8 mouse cellular contexts compared by ENCODE assay signal in the genomic region with DNA sequence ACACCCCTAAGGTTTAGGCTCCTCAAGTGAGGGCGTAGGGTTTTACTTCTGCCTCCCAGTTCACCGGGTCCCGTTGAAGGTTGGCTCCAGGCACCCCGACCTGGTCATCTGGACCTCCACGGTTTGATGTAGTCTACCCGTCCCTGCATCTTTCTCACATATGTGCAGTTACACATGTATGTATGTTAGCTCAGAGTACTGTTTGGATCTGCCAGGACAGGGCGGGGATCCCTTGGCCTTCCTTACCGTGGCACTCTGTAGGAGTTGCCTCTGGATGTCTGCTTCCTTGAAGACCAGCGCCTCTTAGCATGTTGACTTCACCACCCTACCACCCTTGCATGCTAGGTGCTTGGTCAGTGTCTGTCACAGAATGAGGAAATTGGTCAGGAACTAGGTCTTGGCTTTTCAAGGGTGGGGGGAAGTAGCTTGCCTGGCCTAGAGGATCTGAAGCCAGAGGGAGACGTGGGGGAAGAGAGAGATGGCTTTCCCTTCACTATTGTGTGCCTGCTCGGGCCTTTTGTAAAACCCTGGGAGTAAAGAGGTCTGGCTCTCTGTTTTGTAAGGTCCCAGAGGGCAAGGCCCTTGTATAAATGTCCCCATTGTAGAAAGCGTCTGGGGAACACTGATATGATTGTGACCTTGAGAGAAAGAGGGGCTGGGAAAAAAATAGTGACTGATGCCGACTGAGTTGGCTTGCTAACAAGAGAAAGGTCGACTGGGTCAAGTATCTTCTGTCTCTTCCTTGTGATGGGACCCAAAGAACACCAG. TPM values are rescaled to one million over a fixed set of nuclear protein-coding genes. Genes with fewer than 3 reads are reported as not detected.
DNase-seq lines count a peak whose midpoint lies in the region; ATAC-seq and TF ChIP-seq lines count a peak whose summit lies in the region.

No protein-coding gene starts in this region.

- no peak for TF ChIP-seq POLR2A in bone marrow macrophage, adult 2 months (IDR thresholded peaks at IDR 0.05; ENCODE audit: borderline replicate concordance, low read depth, low read length)

- peak overlapping the region; percentile 73 for H3K4me3 ChIP-seq in bone marrow macrophage, adult 2 months (ENCODE audit: insufficient read depth, low read length)
- H3K4me3 ChIP-seq in forebrain, embryonic 16.5 days (replicated peaks; ENCODE audit: low read length), result peak overlapping the region; percentile 64
- H3K4me3 ChIP-seq in intestine, postnatal 0 days (ENCODE audit: low read depth, low read length), result peak overlapping the region; percentile 73
- H3K4me3 ChIP-seq in lung, embryonic 14.5 days (ENCODE audit: low read depth, low read length), result peak overlapping the region; percentile 73
- H3K4me3 ChIP-seq in neural tube, embryonic 14.5 days (ENCODE audit: low read depth, low read length), result peak overlapping the region; percentile 70

- peak overlapping the region; percentile 93 for H3K27ac ChIP-seq in bone marrow macrophage, adult 2 months (ENCODE audit: insufficient read depth, low read depth, low read length)
- peak overlapping the region; percentile 97 for H3K27ac ChIP-seq in forebrain, embryonic 16.5 days (ENCODE audit: low read length)
- H3K27ac ChIP-seq in intestine, postnatal 0 days (ENCODE audit: low read depth, low read length), result peak overlapping the region; percentile 95
- H3K27ac ChIP-seq in lung, embryonic 14.5 days (ENCODE audit: low read depth), result peak overlapping the region; percentile 99
- H3K27ac ChIP-seq in neural tube, embryonic 14.5 days (ENCODE audit: low read depth, low read length), result peak overlapping the region; percentile 98

- H3K27me3 ChIP-seq in forebrain, embryonic 16.5 days (replicated peaks; ENCODE audit: control insufficient read depth, insufficient read depth, low read length), result no peaks in the 10 kb centered on the region
- no peaks in the 10 kb centered on the region for H3K27me3 ChIP-seq in intestine, postnatal 0 days (replicated peaks; ENCODE audit: control insufficient read depth, insufficient read depth, low read length)
- no peaks in the 10 kb centered on the region for H3K27me3 ChIP-seq in lung, embryonic 14.5 days (ENCODE audit: insufficient read depth, low read length)
- no peaks in the 10 kb centered on the region for H3K27me3 ChIP-seq in neural tube, embryonic 14.5 days (ENCODE audit: control insufficient read depth, insufficient read depth, low read length)

- 10% methylated on average over 14 of the region's 14 CpGs for WGBS in forebrain, embryonic 16.5 days
- WGBS in intestine, postnatal 0 days, result 6% methylated on average over 14 of the region's 14 CpGs
- 9% methylated on average over 14 of the region's 14 CpGs for WGBS in lung, embryonic 14.5 days
- WGBS in neural tube, embryonic 14.5 days, result 12% methylated on average over 14 of the region's 14 CpGs

- H3K36me3 ChIP-seq in forebrain, embryonic 16.5 days (ENCODE audit: control insufficient read depth, insufficient read depth), result no peaks in the 10 kb centered on the region; the same call in 1 of the 2 replicates
- no peaks in the 10 kb centered on the region for H3K36me3 ChIP-seq in intestine, postnatal 0 days (ENCODE audit: control insufficient read depth, insufficient read depth)
- H3K36me3 ChIP-seq in lung, embryonic 14.5 days (ENCODE audit: insufficient read depth), result 0 out of 2 replicates have a peak, but pooled peaks cover 7% of the 10 kb centered on the region
- H3K36me3 ChIP-seq in neural tube, embryonic 14.5 days (ENCODE audit: control insufficient read depth, insufficient read depth, low read length), result no peaks in the 10 kb centered on the region

- H3K4me2 ChIP-seq in forebrain, embryonic 16.5 days (ENCODE audit: low read length), result peak overlapping the region; percentile 80
- peak overlapping the region; percentile 77 for H3K4me2 ChIP-seq in intestine, postnatal 0 days (replicated peaks; ENCODE audit: low read depth)
- H3K4me2 ChIP-seq in lung, embryonic 14.5 days, result peak overlapping the region; percentile 73
- H3K4me2 ChIP-seq in neural tube, embryonic 14.5 days (ENCODE audit: low read depth, low read length), result peak overlapping the region; percentile 51

- H3K9ac ChIP-seq in forebrain, embryonic 16.5 days (replicated peaks; ENCODE audit: low read depth, low read length), result peak overlapping the region; percentile 87
- peak overlapping the region; percentile 83 for H3K9ac ChIP-seq in intestine, postnatal 0 days (ENCODE audit: low read depth, low read length)
- H3K9ac ChIP-seq in lung, embryonic 14.5 days, result peak overlapping the region; percentile 84
- H3K9ac ChIP-seq in neural tube, embryonic 14.5 days (replicated peaks; ENCODE audit: low read depth, low read length), result peak overlapping the region; percentile 85

- TF ChIP-seq CTCF in bone marrow macrophage, adult 2 months (IDR thresholded peaks at IDR 0.05; ENCODE audit: low read depth, low read length), result no peak
- TF ChIP-seq CTCF in intestine, postnatal 0 days (IDR thresholded peaks at IDR 0.05; ENCODE audit: low read depth), result no peak
- no peak for TF ChIP-seq CTCF in lung, embryonic 14.5 days (IDR thresholded peaks at IDR 0.05; ENCODE audit: low read depth)

- H3K4me1 ChIP-seq in bone marrow macrophage, adult 2 months (ENCODE audit: control insufficient read depth, insufficient read depth, low read length), result peaks cover 30% of the 10 kb centered on the region
- peaks cover 20% of the 10 kb centered on the region for H3K4me1 ChIP-seq in forebrain, embryonic 16.5 days (replicated peaks; ENCODE audit: control insufficient read depth, insufficient read depth, low read length)
- H3K4me1 ChIP-seq in intestine, postnatal 0 days (replicated peaks; ENCODE audit: control insufficient read depth, insufficient read depth, low read length), result peaks cover 13% of the 10 kb centered on the region
- peaks cover 5% of the 10 kb centered on the region; the same call in 1 of the 2 replicates for H3K4me1 ChIP-seq in lung, embryonic 14.5 days (ENCODE audit: insufficient read depth)
- 0 out of 2 replicates have a peak, but pooled peaks cover 10% of the 10 kb centered on the region for H3K4me1 ChIP-seq in neural tube, embryonic 14.5 days (ENCODE audit: control insufficient read depth, insufficient read depth, low read length)

- peak; percentile 28 for DNase-seq in cerebellum, adult 11-12 months
- no peak for DNase-seq in cerebellum, adult 11 months
- DNase-seq in lung, embryonic 14.5 days, result peak; percentile 46

- ATAC-seq in forebrain, embryonic 16.5 days, result peak; percentile 16
- peak; percentile 6; the same call in 1 of the 2 replicates for ATAC-seq in intestine, postnatal 0 days
- peak; percentile 3; the same call in 1 of the 2 replicates for ATAC-seq in lung, embryonic 14.5 days (ENCODE audit: insufficient read depth)
- peak; percentile 22 for ATAC-seq in neural tube, embryonic 14.5 days (ENCODE audit: low read depth)
- ATAC-seq in frontal cortex, adult (ENCODE audit: low TSS enrichment), result no peak

- H3K9me3 ChIP-seq in forebrain, embryonic 16.5 days (ENCODE audit: control insufficient read depth, low read length), result no peaks in the 10 kb centered on the region
- H3K9me3 ChIP-seq in intestine, postnatal 0 days (ENCODE audit: control insufficient read depth), result no peaks in the 10 kb centered on the region
- no peaks in the 10 kb centered on the region for H3K9me3 ChIP-seq in lung, embryonic 14.5 days (ENCODE audit: low read depth, low read length)
- H3K9me3 ChIP-seq in neural tube, embryonic 14.5 days (ENCODE audit: control insufficient read depth, low read length), result no peaks in the 10 kb centered on the region

RNA-seq across cellular contexts. Expression of gene Tab1, which starts 0.9 kb away (rescaled TPM):
- 18.3 and 19.2 TPM in 2 replicates for polyA plus RNA-seq in bone marrow macrophage, adult 2 months (2012; ENCODE audit: insufficient read depth, insufficient read length, missing spikeins)
- 40.7 and 43.8 TPM in 2 replicates for polyA plus RNA-seq in forebrain, embryonic 16.5 days (2015; fragmentation: Nextera tagmentation; extraction: Ambion mirVana)
- polyA plus RNA-seq in intestine, postnatal 0 days (2015; fragmentation: Nextera tagmentation; extraction: Ambion mirVana), result 12.6 and 13.6 TPM in 2 replicates
- 32.5 and 34.2 TPM in 2 replicates for polyA plus RNA-seq in lung, embryonic 14.5 days (2014; fragmentation: Nextera tagmentation; extraction: Ambion mirVana)
- polyA plus RNA-seq in neural tube, embryonic 14.5 days (2014; fragmentation: Nextera tagmentation; extraction: Ambion mirVana), result 30.1 and 36.6 TPM in 2 replicates

RNA-seq across cellular contexts. Expression of gene Mgat3, which starts 39.7 kb away (rescaled TPM):
- polyA plus RNA-seq in bone marrow macrophage, adult 2 months (2012; ENCODE audit: insufficient read depth, insufficient read length, missing spikeins), result not detected in 2 replicates
- 10.8 and 11.0 TPM in 2 replicates for polyA plus RNA-seq in forebrain, embryonic 16.5 days (2015; fragmentation: Nextera tagmentation; extraction: Ambion mirVana)
- polyA plus RNA-seq in intestine, postnatal 0 days (2015; fragmentation: Nextera tagmentation; extraction: Ambion mirVana), result 12.2 and 13.1 TPM in 2 replicates
- polyA plus RNA-seq in lung, embryonic 14.5 days (2014; fragmentation: Nextera tagmentation; extraction: Ambion mirVana), result 6.1 and 7.7 TPM in 2 replicates
- polyA plus RNA-seq in neural tube, embryonic 14.5 days (2014; fragmentation: Nextera tagmentation; extraction: Ambion mirVana), result 24.2 and 25.7 TPM in 2 replicates

RNA-seq across cellular contexts. Expression of gene Rpl3, which starts 42.2 kb away (rescaled TPM):
- 928 and 957 TPM in 2 replicates for polyA plus RNA-seq in bone marrow macrophage, adult 2 months (2012; ENCODE audit: insufficient read depth, insufficient read length, missing spikeins)
- 605 and 629 TPM in 2 replicates for polyA plus RNA-seq in forebrain, embryonic 16.5 days (2015; fragmentation: Nextera tagmentation; extraction: Ambion mirVana)
- 436 and 450 TPM in 2 replicates for polyA plus RNA-seq in intestine, postnatal 0 days (2015; fragmentation: Nextera tagmentation; extraction: Ambion mirVana)
- polyA plus RNA-seq in lung, embryonic 14.5 days (2014; fragmentation: Nextera tagmentation; extraction: Ambion mirVana), result 1,315 and 1,365 TPM in 2 replicates
- polyA plus RNA-seq in neural tube, embryonic 14.5 days (2014; fragmentation: Nextera tagmentation; extraction: Ambion mirVana), result 633 and 702 TPM in 2 replicates

RNA-seq across cellular contexts. Expression of gene Syngr1, which starts 42.7 kb away (rescaled TPM):
- polyA plus RNA-seq in bone marrow macrophage, adult 2 months (2012; ENCODE audit: insufficient read depth, insufficient read length, missing spikeins), result 95.0 and 111 TPM in 2 replicates
- polyA plus RNA-seq in forebrain, embryonic 16.5 days (2015; fragmentation: Nextera tagmentation; extraction: Ambion mirVana), result 49.5 and 58.4 TPM in 2 replicates
- polyA plus RNA-seq in intestine, postnatal 0 days (2015; fragmentation: Nextera tagmentation; extraction: Ambion mirVana), result 6.8 and 10.4 TPM in 2 replicates
- polyA plus RNA-seq in lung, embryonic 14.5 days (2014; fragmentation: Nextera tagmentation; extraction: Ambion mirVana), result 14.7 and 14.9 TPM in 2 replicates
- polyA plus RNA-seq in neural tube, embryonic 14.5 days (2014; fragmentation: Nextera tagmentation; extraction: Ambion mirVana), result 27.3 and 30.3 TPM in 2 replicates
